ENCODE assay signal across 13 mouse cellular contexts in genomic region chr7:98843649-98844048, GRCm38 (mm10). TPM values are rescaled to one million over a fixed set of nuclear protein-coding genes. Genes with fewer than 3 reads are reported as not detected.
DNase-seq lines count a peak whose midpoint lies in the region; ATAC-seq and TF ChIP-seq lines count a peak whose summit lies in the region.
"Had no signal": no experiment of that assay in that cellular context is flagged by ENCODE, and none has a peak within 500 bp of the region (broad histone marks: within the 10 kb centered on the region; RNA-seq: fewer than 3 reads in every experiment).

No protein-coding gene starts in this region.

- H3K4me3 ChIP-seq in forebrain, embryonic 10.5 days = no peak overlapping the region
- no peak overlapping the region for H3K4me3 ChIP-seq in forebrain, embryonic 16.5 days (replicated peaks; ENCODE audit: low read length)
- no peak overlapping the region for H3K4me3 ChIP-seq in kidney, embryonic 15.5 days (replicated peaks)
- H3K4me3 ChIP-seq in kidney, adult 2 months (ENCODE audit: insufficient read depth, low read depth, low read length) = no peak overlapping the region
- peak overlapping the region; percentile 19; the same call in 1 of the 2 replicates for H3K4me3 ChIP-seq in embryonic facial prominence, embryonic 10.5 days
- H3K4me3 ChIP-seq in limb, embryonic 14.5 days (replicated peaks; ENCODE audit: low read length) = no peak overlapping the region
- H3K4me3 ChIP-seq in left cerebral cortex, adult 2 months = no peak overlapping the region
- H3K4me3 ChIP-seq: heart, embryonic 12.5 days had no signal

- intact Hi-C loops in left cerebral cortex, adult 2 months (cut with DNase I) = no loop called here

- peaks cover 48% of the 10 kb centered on the region for H3K4me1 ChIP-seq in forebrain, embryonic 10.5 days
- peaks cover 6% of the 10 kb centered on the region for H3K4me1 ChIP-seq in forebrain, embryonic 16.5 days (replicated peaks; ENCODE audit: control insufficient read depth, insufficient read depth, low read length)
- peaks cover 45% of the 10 kb centered on the region for H3K4me1 ChIP-seq in kidney, embryonic 15.5 days
- H3K4me1 ChIP-seq in kidney, adult 2 months (ENCODE audit: control insufficient read depth, insufficient read depth, low read length) = no peaks in the 10 kb centered on the region
- peaks cover 78% of the 10 kb centered on the region for H3K4me1 ChIP-seq in embryonic facial prominence, embryonic 10.5 days
- peaks cover 48% of the 10 kb centered on the region for H3K4me1 ChIP-seq in limb, embryonic 14.5 days (ENCODE audit: control insufficient read depth, insufficient read depth, low read length)

- TF ChIP-seq POLR2A in kidney, adult 2 months (IDR thresholded peaks at IDR 0.05; ENCODE audit: low read depth, low read length) = no peak
- TF ChIP-seq POLR2A in limb, embryonic 14.5 days (IDR thresholded peaks at IDR 0.05; ENCODE audit: borderline replicate concordance, extremely low read depth, insufficient read depth, insufficient read length) = no peak

- no peaks in the 10 kb centered on the region for H3K9me3 ChIP-seq in forebrain, embryonic 10.5 days
- no peaks in the 10 kb centered on the region for H3K9me3 ChIP-seq in forebrain, embryonic 16.5 days (ENCODE audit: control insufficient read depth, low read length)
- no peaks in the 10 kb centered on the region for H3K9me3 ChIP-seq in kidney, embryonic 15.5 days (replicated peaks)
- no peaks in the 10 kb centered on the region for H3K9me3 ChIP-seq in embryonic facial prominence, embryonic 10.5 days
- no peaks in the 10 kb centered on the region for H3K9me3 ChIP-seq in limb, embryonic 14.5 days (ENCODE audit: control insufficient read depth, low read length)
- H3K9me3 ChIP-seq: heart, embryonic 12.5 days had no signal

- no peak for TF ChIP-seq CTCF in kidney, adult 2 months (conservative IDR thresholded peaks at IDR 0.05; ENCODE audit: insufficient read depth, insufficient read length, low read depth, low read length)
- TF ChIP-seq CTCF in left cerebral cortex, adult 2 months (IDR thresholded peaks at IDR 0.05) = no peak

- 21% methylated on average over 7 of the region's 7 CpGs for WGBS in forebrain, embryonic 10.5 days
- WGBS in forebrain, embryonic 16.5 days = 23% methylated on average over 7 of the region's 7 CpGs
- WGBS in kidney, embryonic 15.5 days = 22% methylated on average over 7 of the region's 7 CpGs
- WGBS in kidney, adult 2 months = 55% methylated on average over 7 of the region's 7 CpGs
- 12% methylated on average over 7 of the region's 7 CpGs for WGBS in embryonic facial prominence, embryonic 10.5 days
- 14% methylated on average over 7 of the region's 7 CpGs for WGBS in limb, embryonic 14.5 days

- H3K27ac ChIP-seq in forebrain, embryonic 10.5 days = peak overlapping the region; percentile 44; the same call in 1 of the 2 replicates
- no peak overlapping the region for H3K27ac ChIP-seq in forebrain, embryonic 16.5 days (ENCODE audit: low read length)
- no peak overlapping the region for H3K27ac ChIP-seq in kidney, embryonic 15.5 days
- no peak overlapping the region for H3K27ac ChIP-seq in kidney, adult 2 months (ENCODE audit: insufficient read depth, low read depth, low read length)
- H3K27ac ChIP-seq in embryonic facial prominence, embryonic 10.5 days (replicated peaks) = peak overlapping the region; percentile 66
- no peak overlapping the region for H3K27ac ChIP-seq in limb, embryonic 14.5 days (replicated peaks; ENCODE audit: low read depth, low read length)
- no peak overlapping the region for H3K27ac ChIP-seq in left cerebral cortex, adult 2 months
- H3K27ac ChIP-seq: liver, embryonic 14.5 days had no signal

- H3K36me3 ChIP-seq in forebrain, embryonic 10.5 days (replicated peaks) = no peaks in the 10 kb centered on the region
- no peaks in the 10 kb centered on the region for H3K36me3 ChIP-seq in forebrain, embryonic 16.5 days (ENCODE audit: control insufficient read depth, insufficient read depth)
- H3K36me3 ChIP-seq in kidney, embryonic 15.5 days = peaks cover 3% of the 10 kb centered on the region; the same call in 1 of the 2 replicates
- H3K36me3 ChIP-seq in kidney, adult 2 months (ENCODE audit: control insufficient read depth, insufficient read depth, low read length) = no peaks in the 10 kb centered on the region
- H3K36me3 ChIP-seq in embryonic facial prominence, embryonic 10.5 days (replicated peaks) = no peaks in the 10 kb centered on the region
- H3K36me3 ChIP-seq in limb, embryonic 14.5 days (ENCODE audit: control insufficient read depth, insufficient read depth, low read length) = peaks cover 27% of the 10 kb centered on the region

- ATAC-seq in forebrain, embryonic 16.5 days = no peak
- ATAC-seq in kidney, embryonic 15.5 days (replicated peaks; ENCODE audit: low FRiP score) = 0 out of 2 replicates have a peak, but pooled peaks have one; percentile 21
- ATAC-seq in limb, embryonic 14.5 days (ENCODE audit: low FRiP score, low read depth) = no peak
- ATAC-seq: inflammation-experienced regulatory T-cells, adult 6 months had no signal

- no peak overlapping the region for H3K9ac ChIP-seq in forebrain, embryonic 16.5 days (replicated peaks; ENCODE audit: low read depth, low read length)
- no peak overlapping the region for H3K9ac ChIP-seq in kidney, embryonic 15.5 days
- H3K9ac ChIP-seq in limb, embryonic 14.5 days (ENCODE audit: low read depth, low read length, severe bottlenecking) = no peak overlapping the region
- H3K9ac ChIP-seq: heart, embryonic 12.5 days; liver, embryonic 14.5 days had no signal

- no peak overlapping the region for H3K4me2 ChIP-seq in forebrain, embryonic 16.5 days (ENCODE audit: low read length)
- H3K4me2 ChIP-seq in kidney, embryonic 15.5 days = peak overlapping the region; percentile 14; the same call in 1 of the 2 replicates
- 0 out of 2 replicates have a peak overlapping the region, but pooled peaks have one; percentile 5 for H3K4me2 ChIP-seq in limb, embryonic 14.5 days (replicated peaks; ENCODE audit: low read depth, low read length, severe bottlenecking)
- H3K4me2 ChIP-seq: heart, embryonic 12.5 days had no signal

- no peak for DNase-seq in forebrain, embryonic 10.5 days (ENCODE audit: extremely low spot score, low spot score)
- no peak for DNase-seq in kidney, adult 2 months
- peak; percentile 83 for DNase-seq in embryonic facial prominence, embryonic 10.5 days (ENCODE audit: low spot score)
- no peak for DNase-seq in limb, embryonic 14.5 days (ENCODE audit: low spot score)
- no peak for DNase-seq in left cerebral cortex, adult 2 months (ENCODE audit: extremely low spot score in 1 of 2, low spot score in 2 of 2)
- DNase-seq in layer of hippocampus, postnatal 10 days (ENCODE audit: low spot score in 2 of 2) = no peak
- DNase-seq: cerebellum, postnatal 14 days; gastrocnemius, postnatal 10 days had no signal

- H3K27me3 ChIP-seq in forebrain, embryonic 10.5 days (ENCODE audit: poor library complexity, severe bottlenecking) = peaks cover 81% of the 10 kb centered on the region
- peaks cover 26% of the 10 kb centered on the region for H3K27me3 ChIP-seq in forebrain, embryonic 16.5 days (replicated peaks; ENCODE audit: control insufficient read depth, insufficient read depth, low read length)
- H3K27me3 ChIP-seq in kidney, embryonic 15.5 days = peaks cover 60% of the 10 kb centered on the region
- H3K27me3 ChIP-seq in kidney, adult 2 months (replicated peaks; ENCODE audit: control insufficient read depth, insufficient read depth, low read length) = no peaks in the 10 kb centered on the region
- H3K27me3 ChIP-seq in embryonic facial prominence, embryonic 10.5 days (replicated peaks; ENCODE audit: low read depth, poor library complexity, severe bottlenecking) = peaks cover 96% of the 10 kb centered on the region
- peaks cover 17% of the 10 kb centered on the region for H3K27me3 ChIP-seq in limb, embryonic 14.5 days (ENCODE audit: control insufficient read depth, insufficient read depth, low read length)
- H3K27me3 ChIP-seq: heart, embryonic 12.5 days had no signal

RNA-seq across cellular contexts. Expression of gene Wnt11, which starts 8.7 kb away (rescaled TPM):
- polyA plus RNA-seq in forebrain, embryonic 10.5 days (2016; fragmentation: Nextera tagmentation; extraction: Ambion mirVana) = 0.17 and 0.32 TPM in 2 replicates
- 0.37 and 0.53 TPM in 2 replicates for polyA plus RNA-seq in forebrain, embryonic 16.5 days (2015; fragmentation: Nextera tagmentation; extraction: Ambion mirVana)
- 35.5 and 36.9 TPM in 2 replicates for polyA plus RNA-seq in kidney, embryonic 15.5 days (2015; fragmentation: Nextera tagmentation; extraction: Ambion mirVana)
- 8.1 and 10.1 TPM in 2 replicates for polyA plus RNA-seq in kidney, adult 2 months (2012; rRNA removed)
- 2.0 TPM in 2 replicates for polyA plus RNA-seq in embryonic facial prominence, embryonic 10.5 days (2016; fragmentation: Nextera tagmentation; extraction: Ambion mirVana)
- 115 and 178 TPM in 2 replicates for polyA plus RNA-seq in limb, embryonic 14.5 days (2012; rRNA removed)
- polyA plus RNA-seq in limb, embryonic 14.5 days (2014; fragmentation: Nextera tagmentation; extraction: Ambion mirVana) = 39.1 and 40.1 TPM in 2 replicates
- total RNA-seq in left cerebral cortex, adult 2 months (2021) = 1 to 10 TPM in 1 of 2 experiments, under 1 TPM in 1; 0.93 to 1.0 TPM
- total RNA-seq in layer of hippocampus, postnatal 10 days (2021) = 1 to 10 TPM; 3.2 TPM
- polyA plus RNA-seq: inflammation-experienced regulatory T-cells, adult 6 months had no signal

Comparison
In these comparisons a context has a peak if more than half of its experiments do, and no peak if none do; other contexts are left out.
1. H3K27ac ChIP-seq: peak in forebrain, embryonic 10.5 days (single experiment) and embryonic facial prominence, embryonic 10.5 days (single experiment); none in forebrain, embryonic 16.5 days (single experiment), kidney, embryonic 15.5 days (single experiment), kidney, adult 2 months (single experiment), limb, embryonic 14.5 days (single experiment) and left cerebral cortex, adult 2 months (single experiment).